Mouse (Mus musculus) left cerebral cortex, postnatal 25 days (tissue): ENCODE results near the gene Prpf4. TPM values are rescaled to one million over a fixed set of nuclear protein-coding genes. Genes with fewer than 3 reads are reported as not detected.

Experiments
- DNase-seq, 2 experiments: peaks; one replicate each; pipeline ENCODE4 v3.0.0; 2022; ENCODE audit warnings: low spot score in 2 of 2, mixed read lengths in 1 of 2
- intact Hi-C: fragments of 180-260 bp; cut with DNase I; formaldehyde crosslinking; loops from one replicate; pipeline ENCODE4 v1.15.1; 2025
- total RNA-seq, 2 experiments: library from RNA; stranded (reverse); gene quantifications; 2 replicates each; pipeline ENCODE4 v1.2.3; 2021

The Prpf4 gene
- 10 to 100 TPM; 11.2 to 12.5 TPM for total RNA-seq

- intact Hi-C loops = loop anchor here (2.0 to 5.0 kb wide), 2 partner anchors 48 to 109 kb away; partner anchors contain the start of genes Alad, Fkbp15 and Slc31a1
- DNase-seq = peak; percentile 98 to 100
Measured at GRCm38 (mm10) chr4:62408601-62409282, at the start of gene Prpf4, which contains the start of gene Cdc26. Gene Prpf4 (plus strand): TSS chr4:62408797. Gene Cdc26 (minus strand): TSS chr4:62408642.

GRCm38 (mm10) chr4:62359256-62359775 is 49.3 kb upstream of the Prpf4 start:
- intact Hi-C loops = no loop called here
- no peak for DNase-seq

GRCm38 (mm10) chr4:62360088-62360804 is 48.4 kb upstream of the Prpf4 start, which contains the start of the genes Fkbp15 and Slc31a1:
Gene Fkbp15 (minus strand): TSS chr4:62360548.
Gene Slc31a1 (plus strand): TSS chr4:62360727.
- intact Hi-C loops = loop anchor here (2.0 kb wide), 1 partner anchor 49 kb away; the partner anchor contains the start of genes Cdc26 and Prpf4
- peak; percentile 97 to 99 for DNase-seq

- DNase-seq = peak in 1 of 2 experiments; percentile 4
- intact Hi-C loops = loop anchor here (2.0 kb wide), 1 partner anchor 48 kb away; the partner anchor contains the start of genes Cdc26 and Prpf4
Measured at GRCm38 (mm10) chr4:62360805-62361455, 47.7 kb upstream of the Prpf4 start.

GRCm38 (mm10) chr4:62361571-62361970 is 47.0 kb upstream of the Prpf4 start:
- no peak for DNase-seq
- intact Hi-C loops = loop anchor here (2.0 kb wide), 1 partner anchor 47 kb away; the partner anchor contains the start of genes Cdc26 and Prpf4

- DNase-seq = no peak
- intact Hi-C loops = loop anchor here (2.0 kb wide), 1 partner anchor 47 kb away; the partner anchor contains the start of genes Cdc26 and Prpf4
Measured at GRCm38 (mm10) chr4:62361997-62362396, 46.6 kb upstream of the Prpf4 start.

GRCm38 (mm10) chr4:62362437-62362836 is 46.2 kb upstream of the Prpf4 start:
- intact Hi-C loops = no loop called here
- no peak for DNase-seq

- intact Hi-C loops = no loop called here
- no peak for DNase-seq
Measured at GRCm38 (mm10) chr4:62364299-62364698, 44.3 kb upstream of the Prpf4 start.

GRCm38 (mm10) chr4:62366291-62366690 is 42.3 kb upstream of the Prpf4 start:
- no peak for DNase-seq
- intact Hi-C loops = no loop called here

- intact Hi-C loops = no loop called here
Measured at GRCm38 (mm10) chr4:62367586-62367985, 41.0 kb upstream of the Prpf4 start.

GRCm38 (mm10) chr4:62369091-62369490 is 39.5 kb upstream of the Prpf4 start:
- intact Hi-C loops = no loop called here

More at GRCm38 (mm10) chr4:62367586-62367985, 41.0 kb upstream of the Prpf4 start:
- no peak for DNase-seq

GRCm38 (mm10) chr4:62372410-62372809 is 36.2 kb upstream of the Prpf4 start:
- DNase-seq = no peak
- intact Hi-C loops = no loop called here

More at GRCm38 (mm10) chr4:62369091-62369490, 39.5 kb upstream of the Prpf4 start:
- no peak for DNase-seq

GRCm38 (mm10) chr4:62372818-62373520 is 35.6 kb upstream of the Prpf4 start:
- no peak for DNase-seq
- intact Hi-C loops = no loop called here

- no peak for DNase-seq
- intact Hi-C loops = no loop called here
Measured at GRCm38 (mm10) chr4:62373668-62374067, 34.9 kb upstream of the Prpf4 start.

GRCm38 (mm10) chr4:62374342-62374741 is 34.3 kb upstream of the Prpf4 start:
- intact Hi-C loops = no loop called here

GRCm38 (mm10) chr4:62376123-62376522 is 32.5 kb upstream of the Prpf4 start:
- intact Hi-C loops = no loop called here

More at GRCm38 (mm10) chr4:62374342-62374741, 34.3 kb upstream of the Prpf4 start:
- no peak for DNase-seq

GRCm38 (mm10) chr4:62379724-62380381 is 28.7 kb upstream of the Prpf4 start:
- intact Hi-C loops = no loop called here
- no peak for DNase-seq

More at GRCm38 (mm10) chr4:62376123-62376522, 32.5 kb upstream of the Prpf4 start:
- no peak for DNase-seq

GRCm38 (mm10) chr4:62383207-62383606 is 25.4 kb upstream of the Prpf4 start:
- intact Hi-C loops = no loop called here
- no peak for DNase-seq
